Mouse (Mus musculus): ENCODE data around the gene Xab2. TPM values are rescaled to one million over a fixed set of nuclear protein-coding genes. Genes with fewer than 3 reads are reported as not detected.

Xab2 gene
- 24.1 and 27.1 TPM in 2 replicates for polyA plus RNA-seq (2012; rRNA removed)
- 22.2 and 25.9 TPM in 2 replicates for polyA plus RNA-seq (2014; fragmentation: Nextera tagmentation; extraction: Ambion mirVana)

DNA sequence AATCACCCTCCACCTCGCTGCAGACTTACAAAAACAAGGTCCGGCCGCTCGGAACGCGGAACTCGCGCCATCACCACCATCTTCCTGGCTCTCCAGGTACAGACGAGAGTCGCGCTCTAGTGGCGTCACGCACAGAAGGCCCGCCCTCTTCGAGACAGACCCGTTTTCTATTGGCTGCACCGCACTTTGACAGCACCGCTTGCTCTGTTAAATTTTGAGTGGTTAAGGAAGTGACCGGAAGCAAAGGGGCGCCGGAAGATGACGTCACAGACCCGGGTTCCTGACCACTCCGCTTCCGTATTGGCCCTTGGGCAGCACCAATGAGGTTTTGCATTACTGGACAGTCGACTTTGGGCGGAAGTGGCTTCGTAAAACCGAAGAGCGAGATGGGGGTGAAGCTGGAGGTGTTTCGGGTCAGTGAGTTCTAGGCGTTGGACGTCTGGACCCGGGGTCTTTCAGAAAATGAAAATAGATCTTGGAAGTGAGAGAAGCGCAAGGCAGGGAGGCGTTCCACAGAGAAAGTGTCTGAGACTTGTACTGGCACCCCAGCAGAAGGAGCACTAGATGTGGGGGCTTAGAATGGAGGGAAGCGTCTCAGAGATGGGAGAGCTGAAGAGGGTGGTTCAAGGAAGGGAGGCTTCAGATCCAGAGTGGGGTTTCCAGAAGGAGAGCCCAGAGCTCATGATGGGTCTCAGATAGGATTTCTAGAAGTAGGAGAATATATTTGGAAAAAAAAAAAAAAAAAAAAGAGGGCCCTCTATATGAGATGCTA is at the start of gene Xab2, which contains the start of gene Pet100:
Gene Xab2, minus strand, starts transcription at position 118 of the 772 bp plus-strand sequence.
Gene Pet100, plus strand, starts transcription at position 350 of the 772 bp plus-strand sequence.
- H3K27me3 ChIP-seq (ENCODE audit: control insufficient read depth, insufficient read depth, low read length): no peaks in the 10 kb centered on the region
- peak within 1 kb of the TSS; percentile 85 for H3K4me2 ChIP-seq (ENCODE audit: low read depth)
- H3K36me3 ChIP-seq (replicated peaks; ENCODE audit: control insufficient read depth, insufficient read depth, low read depth): peaks cover 19% of the 10 kb centered on the region
- peaks cover 8 to 13% of the 10 kb centered on the region in 2 experiments for H3K4me1 ChIP-seq (replicated peaks; ENCODE audit: control insufficient read depth in 2 of 2, insufficient read depth in 2 of 2, low read length in 1 of 2)
- H3K9ac ChIP-seq (replicated peaks): peak within 1 kb of the TSS; percentile 82
- WGBS (ENCODE audit: insufficient replicate concordance): under 1% methylated on average over 37 of the region's 37 CpGs
- peak within 1 kb of the TSS; percentile 19; the same call in 1 of the 2 replicates for H3K27ac ChIP-seq
- no peaks in the 10 kb centered on the region for H3K9me3 ChIP-seq (ENCODE audit: control insufficient read depth, low read length)
- ATAC-seq (ENCODE audit: insufficient read depth) (peak; percentile 97), DNase-seq (ENCODE audit: low read depth in 3 of 3, low spot score in 3 of 3) (peak; percentile 99 to 100 (median 100))
- H3K4me3 ChIP-seq (ENCODE audit: insufficient read depth in 1 of 2, low read depth in 2 of 2, low read length in 2 of 2): peak within 1 kb of the TSS; percentile 96 to 100
- TF ChIP-seq EP300 (IDR thresholded peaks at IDR 0.05; ENCODE audit: low read depth): peak; percentile 46
- TF ChIP-seq CTCF (IDR thresholded peaks at IDR 0.05; ENCODE audit: low read depth): no peak

DNA sequence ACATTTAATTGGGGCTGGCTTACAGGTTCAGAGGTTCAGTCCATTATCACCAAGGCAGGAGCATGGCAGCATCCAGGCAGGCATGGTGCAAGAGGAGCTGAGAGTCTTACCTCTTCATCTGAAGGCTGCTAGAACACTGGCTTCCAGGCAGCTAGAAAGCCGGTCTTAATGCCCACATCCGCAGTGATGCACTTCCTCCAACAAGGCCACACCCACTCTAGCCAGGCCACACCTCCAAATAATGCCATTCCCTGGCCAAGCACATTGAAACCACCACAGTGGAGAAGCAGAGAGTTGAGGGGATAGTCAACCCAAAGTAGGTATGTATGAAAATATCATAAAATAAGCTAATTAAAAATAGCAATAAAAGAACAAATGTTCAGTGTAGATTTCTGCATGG is 49.3 kb upstream of the Xab2 start:
- no peak for TF ChIP-seq EP300 (IDR thresholded peaks at IDR 0.05; ENCODE audit: low read depth)
- TF ChIP-seq CTCF (IDR thresholded peaks at IDR 0.05; ENCODE audit: low read depth): no peak
- ATAC-seq (ENCODE audit: insufficient read depth) (no peak), DNase-seq (ENCODE audit: low read depth in 3 of 3, low spot score in 3 of 3) (no peak)
- Histone ChIP-seq H3K36me3 (replicated peaks; ENCODE audit: control insufficient read depth, insufficient read depth, low read depth) (no peaks in the 10 kb centered on the region), H3K27ac (no peak overlapping the region), H3K4me1 (replicated peaks; ENCODE audit: control insufficient read depth in 2 of 2, insufficient read depth in 2 of 2, low read length in 1 of 2) (no peaks in the 10 kb centered on the region), H3K4me3 (ENCODE audit: insufficient read depth in 1 of 2, low read depth in 2 of 2, low read length in 2 of 2) (no peak overlapping the region), H3K9ac (replicated peaks) (no peak overlapping the region), H3K4me2 (ENCODE audit: low read depth) (no peak overlapping the region), H3K27me3 (ENCODE audit: control insufficient read depth, insufficient read depth, low read length) (no peaks in the 10 kb centered on the region), H3K9me3 (ENCODE audit: control insufficient read depth, low read length) (no peaks in the 10 kb centered on the region)
- WGBS (ENCODE audit: insufficient replicate concordance): 34% methylated on average over 2 of the region's 2 CpGs

DNA sequence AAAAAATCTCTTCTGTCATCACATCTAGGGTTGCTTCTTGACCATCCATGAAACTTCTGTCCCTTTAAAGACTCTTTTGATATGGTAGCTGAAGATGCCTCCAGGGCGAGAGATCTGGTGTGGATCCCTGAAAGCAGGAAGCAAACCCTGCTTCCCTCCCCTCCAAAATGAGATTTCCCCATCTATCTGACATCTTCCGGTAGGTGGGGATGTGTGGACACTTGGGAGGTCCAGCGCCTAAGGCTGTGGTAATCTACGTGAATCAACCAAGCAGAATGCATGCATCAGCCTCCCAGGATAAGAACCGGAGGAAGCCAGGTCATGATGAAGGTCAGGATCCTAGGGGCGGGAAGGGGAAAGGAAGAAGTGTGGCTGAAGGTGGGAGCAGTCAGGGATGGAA is 44.4 kb upstream of the Xab2 start, which contains the start of gene Mcemp1:
Gene Mcemp1, plus strand, starts transcription at position 248 of the 400 bp plus-strand sequence.
- Histone ChIP-seq H3K9ac (replicated peaks) (no peak within 1 kb of the TSS), H3K4me2 (ENCODE audit: low read depth) (no peak within 1 kb of the TSS), H3K27me3 (ENCODE audit: control insufficient read depth, insufficient read depth, low read length) (no peaks in the 10 kb centered on the region), H3K9me3 (ENCODE audit: control insufficient read depth, low read length) (no peaks in the 10 kb centered on the region), H3K4me3 (ENCODE audit: insufficient read depth in 1 of 2, low read depth in 2 of 2, low read length in 2 of 2) (no peak within 1 kb of the TSS), H3K36me3 (replicated peaks; ENCODE audit: control insufficient read depth, insufficient read depth, low read depth) (no peaks in the 10 kb centered on the region), H3K4me1 (replicated peaks; ENCODE audit: control insufficient read depth in 2 of 2, insufficient read depth in 2 of 2, low read length in 1 of 2) (no peaks in the 10 kb centered on the region), H3K27ac (no peak within 1 kb of the TSS)
- TF ChIP-seq EP300 (IDR thresholded peaks at IDR 0.05; ENCODE audit: low read depth) (no peak), CTCF (IDR thresholded peaks at IDR 0.05; ENCODE audit: low read depth) (no peak)
- 60% methylated on average over 6 of the region's 6 CpGs for WGBS (ENCODE audit: insufficient replicate concordance)
- no peak for ATAC-seq (ENCODE audit: insufficient read depth)
- DNase-seq (ENCODE audit: low read depth in 3 of 3, low spot score in 3 of 3): no peak

DNA sequence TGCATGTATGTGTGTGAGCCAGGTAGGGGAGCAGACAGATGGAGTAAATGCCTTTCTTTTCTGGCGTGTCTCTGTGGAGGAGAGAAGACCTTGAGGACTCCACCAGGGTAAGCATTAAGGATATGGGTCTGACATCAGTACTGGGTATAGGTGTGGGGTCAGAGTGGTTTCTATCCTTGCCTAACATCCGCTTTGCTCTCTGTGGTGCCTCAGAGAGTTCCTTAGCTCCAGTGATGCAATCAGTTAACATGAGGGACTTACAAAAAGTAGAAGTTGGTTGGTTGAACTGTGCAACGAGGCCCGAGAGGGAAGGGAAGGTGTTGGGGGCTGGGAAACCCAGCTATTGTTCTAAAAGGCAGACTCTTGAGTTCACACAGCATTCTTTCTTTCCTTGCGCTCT is 43.3 kb upstream of the Xab2 start:
- no peaks in the 10 kb centered on the region for H3K4me1 ChIP-seq (replicated peaks; ENCODE audit: control insufficient read depth in 2 of 2, insufficient read depth in 2 of 2, low read length in 1 of 2)
- no peaks in the 10 kb centered on the region for H3K27me3 ChIP-seq (ENCODE audit: control insufficient read depth, insufficient read depth, low read length)
- H3K4me3 ChIP-seq (ENCODE audit: insufficient read depth in 1 of 2, low read depth in 2 of 2, low read length in 2 of 2): no peak overlapping the region
- ATAC-seq (ENCODE audit: insufficient read depth) (peak; percentile 35; the same call in 1 of the 2 replicates), DNase-seq (ENCODE audit: low read depth in 3 of 3, low spot score in 3 of 3) (no peak)
- no peaks in the 10 kb centered on the region for H3K9me3 ChIP-seq (ENCODE audit: control insufficient read depth, low read length)
- 22% methylated on average over 5 of the region's 5 CpGs for WGBS (ENCODE audit: insufficient replicate concordance)
- no peak overlapping the region for H3K27ac ChIP-seq
- H3K36me3 ChIP-seq (replicated peaks; ENCODE audit: control insufficient read depth, insufficient read depth, low read depth): no peaks in the 10 kb centered on the region
- H3K9ac ChIP-seq (replicated peaks): no peak overlapping the region
- no peak overlapping the region for H3K4me2 ChIP-seq (ENCODE audit: low read depth)
- TF ChIP-seq CTCF (IDR thresholded peaks at IDR 0.05; ENCODE audit: low read depth) (no peak), EP300 (IDR thresholded peaks at IDR 0.05; ENCODE audit: low read depth) (no peak)

DNA sequence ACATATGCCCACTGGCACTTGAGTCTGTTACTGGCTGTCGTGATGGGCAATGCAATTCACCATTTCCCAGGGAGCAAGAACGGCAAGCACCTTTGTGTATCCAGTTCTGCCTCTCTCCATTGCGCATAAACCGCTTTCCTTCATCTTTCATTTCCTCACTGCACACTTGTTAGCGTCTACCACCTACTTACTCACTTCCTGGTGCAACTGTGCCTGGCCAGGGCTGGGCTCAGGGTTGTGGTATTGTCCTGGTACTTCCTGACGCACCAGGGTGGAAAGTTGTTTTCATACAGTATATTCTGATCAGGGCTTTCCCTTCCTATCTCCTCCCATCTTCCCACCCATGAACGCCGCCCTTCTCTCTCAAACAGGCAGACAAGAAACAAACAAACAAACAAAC is 39.8 kb upstream of the Xab2 start:
- 29% methylated on average over 8 of the region's 8 CpGs for whole genome bisulfite sequencing (ENCODE audit: insufficient replicate concordance)
- ATAC-seq (ENCODE audit: insufficient read depth): no peak

More for the DNA sequence above, 39.8 kb upstream of the Xab2 start:
- no peaks in the 10 kb centered on the region for H3K4me1 ChIP-seq (replicated peaks; ENCODE audit: control insufficient read depth in 2 of 2, insufficient read depth in 2 of 2, low read length in 1 of 2)
- DNase-seq (ENCODE audit: low read depth in 3 of 3, low spot score in 3 of 3): no peak
- H3K9me3 ChIP-seq (ENCODE audit: control insufficient read depth, low read length): no peaks in the 10 kb centered on the region
- no peak overlapping the region for H3K9ac ChIP-seq (replicated peaks)
- no peak overlapping the region for H3K4me3 ChIP-seq (ENCODE audit: insufficient read depth in 1 of 2, low read depth in 2 of 2, low read length in 2 of 2)
- no peak overlapping the region for H3K27ac ChIP-seq
- no peaks in the 10 kb centered on the region for H3K36me3 ChIP-seq (replicated peaks; ENCODE audit: control insufficient read depth, insufficient read depth, low read depth)
- H3K27me3 ChIP-seq (ENCODE audit: control insufficient read depth, insufficient read depth, low read length): no peaks in the 10 kb centered on the region
- H3K4me2 ChIP-seq (ENCODE audit: low read depth): no peak overlapping the region
- TF ChIP-seq EP300 (IDR thresholded peaks at IDR 0.05; ENCODE audit: low read depth) (no peak), CTCF (IDR thresholded peaks at IDR 0.05; ENCODE audit: low read depth) (no peak)
